Mouse (Mus musculus) limb, embryonic 13.5 days (tissue): ENCODE results near the gene Rnf145. TPM values are rescaled to one million over a fixed set of nuclear protein-coding genes. Genes with fewer than 3 reads are reported as not detected.

Experiments
- ATAC-seq: fragments of 200-750 bp; cut with Nextera tagmentation; 2 replicates; pipeline ENCODE4 v1.8.0; 2017; ENCODE audit warnings: low read depth, moderate number of reproducible peaks, moderate TSS enrichment; ENCODE audit not compliant: low FRiP score
- H3K27ac ChIP-seq: fragments of 300-500 bp; sonication (generic); 2 replicates; pipeline ENCODE4 v1.5.1; 2015; ENCODE audit warnings: inconsistent platforms, mild to moderate bottlenecking, moderate library complexity
- H3K27me3 ChIP-seq: fragments of 300-500 bp; sonication (generic); 2 replicates; pipeline ENCODE4 v1.6.1; 2015; ENCODE audit warnings: mild to moderate bottlenecking, inconsistent platforms
- H3K36me3 ChIP-seq: fragments of 300-500 bp; sonication (generic); 2 replicates; pipeline ENCODE4 v1.6.1; 2015; ENCODE audit warnings: inconsistent platforms, mild to moderate bottlenecking, moderate library complexity
- H3K4me1 ChIP-seq: fragments of 300-500 bp; sonication (generic); 2 replicates; pipeline ENCODE4 v1.6.1; 2015; ENCODE audit warnings: inconsistent platforms
- H3K4me2 ChIP-seq: fragments of 300-500 bp; sonication (generic); replicated peaks from 2 replicates; pipeline ENCODE4 v1.6.1; 2015; ENCODE audit warnings: inconsistent platforms, mild to moderate bottlenecking, moderate library complexity
- H3K4me3 ChIP-seq: fragments of 300-500 bp; sonication (generic); 2 replicates; pipeline ENCODE4 v1.5.1; 2015; ENCODE audit warnings: moderate library complexity, mild to moderate bottlenecking, inconsistent platforms
- H3K9ac ChIP-seq: fragments of 300-500 bp; sonication (generic); 2 replicates; pipeline ENCODE4 v1.6.1; 2015; ENCODE audit warnings: mild to moderate bottlenecking, inconsistent platforms
- H3K9me3 ChIP-seq: fragments of 300-500 bp; sonication (generic); 2 replicates; pipeline ENCODE4 v1.6.1; 2016; ENCODE audit warnings: inconsistent platforms
- WGBS: fragments of 180-500 bp; shearing (Covaris S2); methylation state at CpG from one replicate; pipeline ENCODE4 v1.1.7; 2015; 5-methylcytosine and 5-hydroxymethylcytosine counted together
- polyA plus RNA-seq: library from polyadenylated mRNA; unstranded; fragments of >200 nt; fragmentation: Nextera tagmentation; extraction: Ambion mirVana; gene quantifications from 2 replicates; pipeline ENCODE4 v1.2.1, GENCODE M21; 2015

Gene Rnf145
- 73.2 and 78.6 TPM in 2 replicates for polyA plus RNA-seq

GRCm38 (mm10) chr11:44518281-44519095, at the start of gene Rnf145:
Rnf145 (plus strand) TSS chr11:44518964.
- 2% methylated on average over 68 of the region's 70 CpGs for WGBS
- Histone ChIP-seq H3K4me3 (peak within 1 kb of the TSS; percentile 92), H3K27ac (peak within 1 kb of the TSS; percentile 94), H3K4me2 (peak within 1 kb of the TSS; percentile 88), H3K9ac (peak within 1 kb of the TSS; percentile 95), H3K9me3 (no peaks in the 10 kb centered on the region), H3K4me1 (peaks cover 21% of the 10 kb centered on the region), H3K36me3 (no peaks in the 10 kb centered on the region), H3K27me3 (no peaks in the 10 kb centered on the region)
- ATAC-seq, result peak; percentile 86

- H3K4me3 ChIP-seq, result peak overlapping the region; percentile 98
- H3K9me3 ChIP-seq, result no peaks in the 10 kb centered on the region
- H3K27ac ChIP-seq, result peak overlapping the region; percentile 88
- peak overlapping the region; percentile 85 for H3K4me2 ChIP-seq
- H3K36me3 ChIP-seq, result peaks cover 7% of the 10 kb centered on the region
- peaks cover 12% of the 10 kb centered on the region for H3K4me1 ChIP-seq
- H3K9ac ChIP-seq, result peak overlapping the region; percentile 94
- ATAC-seq, result peak; percentile 79
- no peaks in the 10 kb centered on the region for H3K27me3 ChIP-seq
- WGBS, result under 1% methylated on average over 59 of the region's 59 CpGs
These were observed 48.9 kb upstream of the Rnf145 start for GRCm38 (mm10) chr11:44469646-44470431.

- WGBS, result under 1% methylated on average over 54 of the region's 54 CpGs
- Histone ChIP-seq H3K27ac (peak within 1 kb of the TSS; percentile 88), H3K36me3 (peaks cover under 1% of the 10 kb centered on the region; the same call in 1 of the 2 replicates), H3K9ac (peak within 1 kb of the TSS; percentile 94), H3K9me3 (no peaks in the 10 kb centered on the region), H3K4me1 (peaks cover 12% of the 10 kb centered on the region), H3K4me3 (peak within 1 kb of the TSS; percentile 98), H3K27me3 (no peaks in the 10 kb centered on the region), H3K4me2 (peak within 1 kb of the TSS; percentile 85)
- peak; percentile 92 for ATAC-seq
These were observed 48.1 kb upstream of the Rnf145 start, which contains the start of gene Ublcp1 for GRCm38 (mm10) chr11:44470432-44471336. Ublcp1 (minus strand) TSS chr11:44470498.

- Histone ChIP-seq H3K4me3 (peak overlapping the region; percentile 98), H3K9ac (peak overlapping the region; percentile 94), H3K9me3 (no peaks in the 10 kb centered on the region), H3K36me3 (no peaks in the 10 kb centered on the region), H3K27me3 (no peaks in the 10 kb centered on the region), H3K4me2 (peak overlapping the region; percentile 85), H3K4me1 (peaks cover 12% of the 10 kb centered on the region), H3K27ac (peak overlapping the region; percentile 88)
- no peak for ATAC-seq
- WGBS, result 21% methylated on average over 4 of the region's 4 CpGs
These were observed 47.3 kb upstream of the Rnf145 start for GRCm38 (mm10) chr11:44471337-44471995.

- Histone ChIP-seq H3K9me3 (no peaks in the 10 kb centered on the region), H3K36me3 (no peaks in the 10 kb centered on the region), H3K4me1 (peaks cover 8% of the 10 kb centered on the region), H3K4me3 (no peak overlapping the region), H3K27me3 (no peaks in the 10 kb centered on the region), H3K9ac (no peak overlapping the region), H3K27ac (no peak overlapping the region), H3K4me2 (no peak overlapping the region)
- ATAC-seq, result no peak
- WGBS, result 64% methylated on average over 3 of the region's 3 CpGs
These were observed 43.3 kb upstream of the Rnf145 start for GRCm38 (mm10) chr11:44475467-44475866.

GRCm38 (mm10) chr11:44476445-44476844, 42.3 kb upstream of the Rnf145 start:
- no peak overlapping the region for H3K27ac ChIP-seq
- no peaks in the 10 kb centered on the region for H3K36me3 ChIP-seq
- no peak for ATAC-seq
- 85% methylated on average over 2 of the region's 2 CpGs for WGBS
- H3K27me3 ChIP-seq, result no peaks in the 10 kb centered on the region
- H3K4me2 ChIP-seq, result no peak overlapping the region
- no peak overlapping the region for H3K4me3 ChIP-seq
- H3K9ac ChIP-seq, result no peak overlapping the region
- peaks cover 4% of the 10 kb centered on the region for H3K4me1 ChIP-seq
- H3K9me3 ChIP-seq, result no peaks in the 10 kb centered on the region

- no peaks in the 10 kb centered on the region for H3K36me3 ChIP-seq
- H3K27ac ChIP-seq, result no peak overlapping the region
- ATAC-seq, result no peak
- no peaks in the 10 kb centered on the region for H3K4me1 ChIP-seq
- H3K4me3 ChIP-seq, result no peak overlapping the region
- no peak overlapping the region for H3K4me2 ChIP-seq
- H3K9me3 ChIP-seq, result no peaks in the 10 kb centered on the region
- no peaks in the 10 kb centered on the region for H3K27me3 ChIP-seq
- H3K9ac ChIP-seq, result no peak overlapping the region
- WGBS, result 79% methylated on average over 4 of the region's 4 CpGs
These were observed 40.4 kb upstream of the Rnf145 start for GRCm38 (mm10) chr11:44478382-44478781.

- ATAC-seq, result no peak
- Histone ChIP-seq H3K9me3 (no peaks in the 10 kb centered on the region), H3K27ac (no peak overlapping the region), H3K4me2 (no peak overlapping the region), H3K27me3 (no peaks in the 10 kb centered on the region), H3K9ac (no peak overlapping the region), H3K4me1 (no peaks in the 10 kb centered on the region), H3K4me3 (no peak overlapping the region), H3K36me3 (no peaks in the 10 kb centered on the region)
- WGBS, result 81% methylated on average over 6 of the region's 6 CpGs
These were observed 38.5 kb upstream of the Rnf145 start for GRCm38 (mm10) chr11:44480246-44480645.

- no peak overlapping the region for H3K9ac ChIP-seq
- H3K27me3 ChIP-seq, result no peaks in the 10 kb centered on the region
- no peaks in the 10 kb centered on the region for H3K4me1 ChIP-seq
- H3K4me2 ChIP-seq, result no peak overlapping the region
- no peak overlapping the region for H3K4me3 ChIP-seq
- no peak overlapping the region for H3K27ac ChIP-seq
- H3K9me3 ChIP-seq, result no peaks in the 10 kb centered on the region
- H3K36me3 ChIP-seq, result no peaks in the 10 kb centered on the region
- no peak for ATAC-seq
- WGBS, result 93% methylated on average over 7 of the region's 7 CpGs
These were observed 33.6 kb upstream of the Rnf145 start for GRCm38 (mm10) chr11:44485089-44485736.

- Histone ChIP-seq H3K9ac (no peak overlapping the region), H3K9me3 (no peaks in the 10 kb centered on the region), H3K36me3 (no peaks in the 10 kb centered on the region), H3K4me3 (no peak overlapping the region), H3K27ac (no peak overlapping the region), H3K4me2 (no peak overlapping the region), H3K27me3 (no peaks in the 10 kb centered on the region), H3K4me1 (no peaks in the 10 kb centered on the region)
- ATAC-seq, result no peak
- 100% methylated on average over 1 of the region's 1 CpGs for WGBS
These were observed 29.6 kb upstream of the Rnf145 start for GRCm38 (mm10) chr11:44489117-44489516.
